Mouse (Mus musculus) adrenal gland, adult 10 weeks (tissue): ENCODE data around the gene Fst. TPM values are rescaled to one million over a fixed set of nuclear protein-coding genes. Genes with fewer than 3 reads are reported as not detected.

ENCODE experiments used
- polyA plus RNA-seq: library from polyadenylated mRNA; stranded (reverse); fragments of 350-450 nt; fragmentation: Illumina TruSeq; extraction: RNeasy Lipid Tissue Mini Kit (QIAGEN cat#74804); gene quantifications from one replicate; pipeline ENCODE4 v1.2.3, GENCODE M21; 2014; ENCODE audit warnings: low read depth, low replicate concordance

Fst gene
- polyA plus RNA-seq: 7.1 TPM

DNA sequence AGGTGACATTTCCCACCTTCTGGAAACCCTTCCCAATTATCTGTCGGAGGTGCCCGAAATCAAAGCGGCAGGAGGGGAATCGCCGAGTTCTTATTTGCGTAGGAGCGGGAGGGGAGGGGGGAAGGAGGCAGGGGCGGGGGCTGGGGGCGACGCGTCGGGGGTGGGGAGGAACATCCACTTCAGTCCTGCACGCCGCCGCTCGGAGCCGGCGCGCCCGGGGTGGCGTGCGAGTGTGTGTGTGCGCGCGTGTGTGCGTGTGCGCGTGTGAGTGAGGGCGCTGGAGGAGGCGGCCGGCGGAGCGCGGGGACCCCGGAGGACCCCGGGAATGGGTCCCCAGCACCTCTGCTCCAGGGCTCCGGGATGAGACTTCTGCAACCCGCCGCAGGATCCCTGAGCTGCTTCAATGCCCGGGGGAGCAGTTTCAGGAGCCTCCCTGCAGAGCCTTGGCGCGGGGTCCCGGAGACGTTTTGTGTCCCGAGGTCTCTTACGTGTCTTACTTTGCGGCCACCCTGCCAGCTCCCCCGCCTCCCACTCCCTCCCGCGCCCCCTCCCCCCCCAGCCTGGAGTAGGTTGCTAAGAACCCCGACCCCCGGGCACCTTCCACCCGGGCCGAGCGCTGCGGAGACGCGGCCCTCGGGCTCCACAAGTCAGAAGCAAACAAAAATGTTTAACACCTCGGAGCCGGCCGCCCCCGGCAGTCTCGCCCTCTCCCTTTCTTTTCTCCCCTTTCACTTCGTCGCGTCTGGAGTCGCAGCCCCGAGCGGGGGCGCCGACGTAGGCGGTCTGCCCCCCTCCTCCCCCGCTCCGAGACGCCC lies at the start of gene Fst:
Fst (minus strand) TSS at position 66 of the 815 bp plus-strand sequence.

Other genes with a start within 250 kb of the Fst start
- gene Ndufs4, start 70.7 kb downstream of the Fst start, polyA plus RNA-seq: 302 TPM